Mouse (Mus musculus) adrenal gland, adult (tissue): ENCODE results near the gene Sap30.

ENCODE experiments used
- DNase-seq, 2 experiments: peaks; one replicate each; pipeline ENCODE4 v3.0.0; 2022 to 2023; ENCODE audit warnings: low spot score in 1 of 2; ENCODE audit not compliant: inconsistent age in 2 of 2

Sap30 gene

GRCm38 (mm10) chr8:57443289-57443688 is 44.4 kb downstream of the Sap30 start:
- DNase-seq = no peak

- no peak for DNase-seq
Measured at GRCm38 (mm10) chr8:57441556-57441955, 46.1 kb downstream of the Sap30 start.

- DNase-seq = no peak
Measured at GRCm38 (mm10) chr8:57441131-57441530, 46.5 kb downstream of the Sap30 start.

GRCm38 (mm10) chr8:57436437-57436796 is 51.2 kb downstream of the Sap30 start:
- no peak for DNase-seq

GRCm38 (mm10) chr8:57435768-57436436 is 51.8 kb downstream of the Sap30 start:
- DNase-seq = no peak

GRCm38 (mm10) chr8:57432802-57433201 is 54.9 kb downstream of the Sap30 start:
- no peak for DNase-seq
